ENCODE assay signal across 26 mouse cellular contexts in genomic region chr7:140914031-140914690, GRCm38 (mm10). TPM values are rescaled to one million over a fixed set of nuclear protein-coding genes. Genes with fewer than 3 reads are reported as not detected.
DNase-seq lines count a peak whose midpoint lies in the region; ATAC-seq and TF ChIP-seq lines count a peak whose summit lies in the region.
"Had no signal": no experiment of that assay in that cellular context is flagged by ENCODE, and none has a peak within 500 bp of the region (broad histone marks: within the 10 kb centered on the region; RNA-seq: fewer than 3 reads in every experiment).

No protein-coding gene starts in this region.

- ATAC-seq in intestine, embryonic 14.5 days (replicated peaks; ENCODE audit: low FRiP score, low TSS enrichment, low read depth), result no peak
- ATAC-seq in CD4-positive, CD25-positive, alpha-beta regulatory T cell, adult 4 months, result no peak
- ATAC-seq: forebrain, embryonic 16.5 days; hindbrain, postnatal 0 days; midbrain, embryonic 15.5 days had no signal

- 61% methylated on average over 8 of the region's 8 CpGs for WGBS in kidney, adult 2 months
- WGBS in intestine, embryonic 14.5 days, result 76% methylated on average over 8 of the region's 8 CpGs
- WGBS in small intestine, adult 2 months, result 34% methylated on average over 8 of the region's 8 CpGs

- TF ChIP-seq POLR2A in kidney, adult 2 months (IDR thresholded peaks at IDR 0.05; ENCODE audit: low read depth, low read length), result no peak
- TF ChIP-seq POLR2A in small intestine, adult 2 months (IDR thresholded peaks at IDR 0.05; ENCODE audit: low read depth, low read length), result no peak

- peaks cover 12% of the 10 kb centered on the region; the same call in 1 of the 2 replicates for H3K4me1 ChIP-seq in kidney, adult 2 months (ENCODE audit: control insufficient read depth, insufficient read depth, low read length)
- no peaks in the 10 kb centered on the region for H3K4me1 ChIP-seq in intestine, embryonic 14.5 days (replicated peaks; ENCODE audit: control insufficient read depth, insufficient read depth, low read length)
- H3K4me1 ChIP-seq in small intestine, adult 2 months (ENCODE audit: control insufficient read depth, insufficient read depth, insufficient read length, low read length), result peaks cover 32% of the 10 kb centered on the region; the same call in 1 of the 2 replicates
- H3K4me1 ChIP-seq: heart, embryonic 12.5 days; lung, embryonic 15.5 days; midbrain, embryonic 15.5 days; neural tube, embryonic 12.5 days had no signal

- H3K4me3 ChIP-seq in kidney, adult 2 months (ENCODE audit: insufficient read depth, low read depth, low read length), result no peak overlapping the region
- H3K4me3 ChIP-seq in intestine, embryonic 14.5 days (ENCODE audit: low read depth, low read length), result no peak overlapping the region
- no peak overlapping the region for H3K4me3 ChIP-seq in small intestine, adult 2 months (ENCODE audit: low read depth, low read length)
- H3K4me3 ChIP-seq: forebrain, embryonic 10.5 days; heart, embryonic 12.5 days; hindbrain, embryonic 10.5 days; left cerebral cortex, adult 2 months; lung, embryonic 15.5 days; midbrain, embryonic 15.5 days; neural tube, embryonic 12.5 days had no signal

- H3K27ac ChIP-seq in kidney, adult 2 months (ENCODE audit: insufficient read depth, low read depth, low read length), result peak overlapping the region; percentile 90
- H3K27ac ChIP-seq in intestine, embryonic 14.5 days (ENCODE audit: low read depth), result 0 out of 2 replicates have a peak overlapping the region, but pooled peaks have one; percentile 69
- peak overlapping the region; percentile 96 for H3K27ac ChIP-seq in small intestine, adult 2 months (ENCODE audit: insufficient read depth, low read depth, low read length)
- H3K27ac ChIP-seq: forebrain, embryonic 10.5 days; hindbrain, embryonic 10.5 days; hindbrain, postnatal 0 days; left cerebral cortex, adult 2 months; lung, embryonic 15.5 days; macrophage; midbrain, embryonic 15.5 days; neural tube, embryonic 12.5 days had no signal

- H3K9ac ChIP-seq in intestine, embryonic 14.5 days (ENCODE audit: low read length), result no peak overlapping the region
- H3K9ac ChIP-seq: heart, embryonic 12.5 days; lung, embryonic 15.5 days; midbrain, embryonic 15.5 days; neural tube, embryonic 12.5 days had no signal

- DNase-seq in kidney, adult 2 months, result peak; percentile 91
- no peak for DNase-seq in kidney, postnatal 10 days
- DNase-seq in intestine, embryonic 14.5 days (ENCODE audit: low spot score), result no peak
- DNase-seq in kidney, adult 9 months, result peak; percentile 91
- no peak for DNase-seq in cerebellum, adult 11-12 months
- DNase-seq: cerebellum, adult 11 months; cerebellum, postnatal 14 days; gastrocnemius, postnatal 25 days; heart, adult 18-20 months; heart, postnatal 10 days; right cerebral cortex, postnatal 14 days; spleen, adult 18-20 months; thymus, adult 18-20 months had no signal

- H3K4me2 ChIP-seq in intestine, embryonic 14.5 days (ENCODE audit: low read length), result no peak overlapping the region
- H3K4me2 ChIP-seq: heart, embryonic 12.5 days; lung, embryonic 15.5 days; midbrain, embryonic 15.5 days; neural tube, embryonic 12.5 days had no signal

- H3K9me3 ChIP-seq in intestine, embryonic 14.5 days (ENCODE audit: control insufficient read depth, low read length), result no peaks in the 10 kb centered on the region
- H3K9me3 ChIP-seq: forebrain, embryonic 10.5 days; heart, embryonic 12.5 days; hindbrain, embryonic 10.5 days; lung, embryonic 15.5 days; midbrain, embryonic 15.5 days; neural tube, embryonic 12.5 days had no signal

- no peak for TF ChIP-seq CTCF in kidney, adult 2 months (conservative IDR thresholded peaks at IDR 0.05; ENCODE audit: insufficient read depth, insufficient read length, low read depth, low read length)
- TF ChIP-seq CTCF in small intestine, adult 2 months (IDR thresholded peaks at IDR 0.05; ENCODE audit: extremely low read depth, insufficient read length, insufficient replicate concordance, low read depth, low read length), result no peak

- no peaks in the 10 kb centered on the region for H3K27me3 ChIP-seq in kidney, adult 2 months (replicated peaks; ENCODE audit: control insufficient read depth, insufficient read depth, low read length)
- no peaks in the 10 kb centered on the region for H3K27me3 ChIP-seq in intestine, embryonic 14.5 days (replicated peaks; ENCODE audit: control insufficient read depth, insufficient read depth, low read length)
- H3K27me3 ChIP-seq in small intestine, adult 2 months (ENCODE audit: control insufficient read depth, insufficient read depth, low read length), result no peaks in the 10 kb centered on the region

- no peaks in the 10 kb centered on the region for H3K36me3 ChIP-seq in kidney, adult 2 months (ENCODE audit: control insufficient read depth, insufficient read depth, low read length)
- H3K36me3 ChIP-seq in intestine, embryonic 14.5 days (ENCODE audit: control insufficient read depth, insufficient read depth, low read length), result no peaks in the 10 kb centered on the region
- no peaks in the 10 kb centered on the region for H3K36me3 ChIP-seq in small intestine, adult 2 months (ENCODE audit: control insufficient read depth, insufficient read depth, low read length)
- H3K36me3 ChIP-seq: forebrain, embryonic 10.5 days; heart, embryonic 12.5 days; hindbrain, embryonic 10.5 days; lung, embryonic 15.5 days; midbrain, embryonic 15.5 days; neural tube, embryonic 12.5 days had no signal

RNA-seq across cellular contexts. Expression of gene Nlrp6, which starts 6.5 kb away (rescaled TPM):
- 56.6 and 70.7 TPM in 2 replicates for polyA plus RNA-seq in kidney, adult 2 months (2012; rRNA removed)
- polyA plus RNA-seq in intestine, embryonic 14.5 days (2014; fragmentation: Nextera tagmentation; extraction: Ambion mirVana), result 12.5 and 18.4 TPM in 2 replicates
- 45.0 and 110 TPM in 2 replicates for polyA plus RNA-seq in small intestine, adult 2 months (2012; rRNA removed)
- polyA plus RNA-seq in CD4-positive, CD25-positive, alpha-beta regulatory T cell, adult 4 months (2017; shearing (Covaris generic)), result not detected
- polyA plus RNA-seq: embryonic facial prominence, embryonic 11.5 days; hindbrain, embryonic 10.5 days; macrophage had no signal

RNA-seq across cellular contexts. Expression of gene Cox8b, which starts 13.9 kb away (rescaled TPM):
- 111 and 188 TPM in 2 replicates for polyA plus RNA-seq in kidney, adult 2 months (2012; rRNA removed)
- 0.62 and 0.83 TPM in 2 replicates for polyA plus RNA-seq in intestine, embryonic 14.5 days (2014; fragmentation: Nextera tagmentation; extraction: Ambion mirVana)
- polyA plus RNA-seq in small intestine, adult 2 months (2012; rRNA removed), result 1.1 and 1.2 TPM in 2 replicates
- not detected for polyA plus RNA-seq in CD4-positive, CD25-positive, alpha-beta regulatory T cell, adult 4 months (2017; shearing (Covaris generic))
- polyA plus RNA-seq: embryonic facial prominence, embryonic 11.5 days; forebrain, embryonic 10.5 days; forebrain, embryonic 16.5 days; hindbrain, embryonic 10.5 days; hindbrain, postnatal 0 days; macrophage; midbrain, embryonic 15.5 days had no signal

RNA-seq across cellular contexts. Expression of gene Pgghg, which starts 27.0 kb away (rescaled TPM):
- polyA plus RNA-seq in kidney, adult 2 months (2012; rRNA removed), result 58.0 and 71.2 TPM in 2 replicates
- polyA plus RNA-seq in intestine, embryonic 14.5 days (2014; fragmentation: Nextera tagmentation; extraction: Ambion mirVana), result 26.9 and 29.2 TPM in 2 replicates
- polyA plus RNA-seq in small intestine, adult 2 months (2012; rRNA removed), result 10.8 and 15.1 TPM in 2 replicates
- polyA plus RNA-seq in CD4-positive, CD25-positive, alpha-beta regulatory T cell, adult 4 months (2017; shearing (Covaris generic)), result 10 to 100 TPM; 15.1 to 30.9 TPM

RNA-seq across cellular contexts. Expression of gene Sirt3, which starts 32.1 kb away (rescaled TPM):
- polyA plus RNA-seq in kidney, adult 2 months (2012; rRNA removed), result 155 and 168 TPM in 2 replicates
- 24.7 and 25.3 TPM in 2 replicates for polyA plus RNA-seq in intestine, embryonic 14.5 days (2014; fragmentation: Nextera tagmentation; extraction: Ambion mirVana)
- 13.6 and 20.4 TPM in 2 replicates for polyA plus RNA-seq in small intestine, adult 2 months (2012; rRNA removed)
- polyA plus RNA-seq in CD4-positive, CD25-positive, alpha-beta regulatory T cell, adult 4 months (2017; shearing (Covaris generic)), result 10 to 100 TPM in 1 of 2 experiments, 1 to 10 TPM in 1; 9.4 to 12.6 TPM

RNA-seq across cellular contexts. Expression of gene Psmd13, which starts 32.4 kb away (rescaled TPM):
- 66.8 and 75.2 TPM in 2 replicates for polyA plus RNA-seq in kidney, adult 2 months (2012; rRNA removed)
- polyA plus RNA-seq in intestine, embryonic 14.5 days (2014; fragmentation: Nextera tagmentation; extraction: Ambion mirVana), result 151 and 154 TPM in 2 replicates
- polyA plus RNA-seq in small intestine, adult 2 months (2012; rRNA removed), result 33.5 and 55.7 TPM in 2 replicates
- polyA plus RNA-seq in CD4-positive, CD25-positive, alpha-beta regulatory T cell, adult 4 months (2017; shearing (Covaris generic)), result 100 to 1,000 TPM in 1 of 2 experiments, 10 to 100 TPM in 1; 94.9 to 150 TPM

Comparison
In these comparisons a context has a peak if more than half of its experiments do, and no peak if none do; other contexts are left out.
1. DNase-seq: peak in kidney, adult 2 months (single experiment) and kidney, adult 9 months (single experiment); none in kidney, postnatal 10 days (single experiment), intestine, embryonic 14.5 days (single experiment) and cerebellum, adult 11-12 months (single experiment).
2. RNA of gene Nlrp6, which starts 6.5 kb away (polyA plus RNA-seq): 45.0 to 110 TPM in small intestine, adult 2 months, 56.6 to 70.7 TPM in kidney, adult 2 months and 12.5 to 18.4 TPM in intestine, embryonic 14.5 days; not detected in CD4-positive, CD25-positive, alpha-beta regulatory T cell, adult 4 months; every median in the first group is over 10 times any median in the second.
3. RNA of gene Cox8b, which starts 13.9 kb away (polyA plus RNA-seq): 111 to 188 TPM in kidney, adult 2 months; 1.1 to 1.2 TPM in small intestine, adult 2 months, 0.62 to 0.83 TPM in intestine, embryonic 14.5 days and not detected in CD4-positive, CD25-positive, alpha-beta regulatory T cell, adult 4 months; every median in the first group is over 10 times any median in the second.
4. Peak in every context shown above with its lines, with median percentiles within 50 percentile points of each other: H3K27ac ChIP-seq.